Mouse (Mus musculus) small intestine, adult 2 months (tissue): ENCODE results near the gene Lama4. TPM values are rescaled to one million over a fixed set of nuclear protein-coding genes. Genes with fewer than 3 reads are reported as not detected.

Experiments
- H3K27ac ChIP-seq: fragments of 200-500 bp; 2 replicates; pipeline ENCODE4 v1.5.1; 2012; ENCODE audit warnings: low read depth, low read length, control low read depth, inconsistent platforms; ENCODE audit not compliant: insufficient read depth
- H3K27me3 ChIP-seq: fragments of 200-500 bp; 2 replicates; pipeline ENCODE4 v1.6.1; 2012; ENCODE audit warnings: mild to moderate bottlenecking, moderate library complexity, low read length, inconsistent platforms; ENCODE audit not compliant: control insufficient read depth, insufficient read depth
- H3K36me3 ChIP-seq: fragments of 200-500 bp; 2 replicates; pipeline ENCODE4 v1.6.1; 2012; ENCODE audit warnings: mild to moderate bottlenecking, low read length, control low read depth, inconsistent platforms; ENCODE audit not compliant: control insufficient read depth, insufficient read depth
- H3K4me1 ChIP-seq: fragments of 200-500 bp; 2 replicates; pipeline ENCODE4 v1.6.1; 2012; ENCODE audit warnings: low read length, inconsistent platforms, mixed read lengths; ENCODE audit not compliant: control insufficient read depth, insufficient read depth, insufficient read length
- H3K4me3 ChIP-seq: fragments of 200-500 bp; 2 replicates; pipeline ENCODE4 v1.5.1; 2012; ENCODE audit warnings: low read depth, mild to moderate bottlenecking, control low read depth, inconsistent platforms, low read length, moderate library complexity
- CTCF ChIP-seq: fragments of 200-500 bp; IDR thresholded peaks from 2 replicates; pipeline ENCODE4 v1.5.1; 2012; ENCODE audit warnings: low read depth, mild to moderate bottlenecking, control low read depth, inconsistent platforms, low read length, moderate library complexity, mixed read lengths; ENCODE audit not compliant: insufficient replicate concordance, insufficient read length; ENCODE audit errors: extremely low read depth
- POLR2A ChIP-seq: fragments of 200-500 bp; IDR thresholded peaks from 2 replicates; pipeline ENCODE4 v1.6.1; 2012; ENCODE audit warnings: low read depth, mild to moderate bottlenecking, control low read depth, inconsistent platforms, low read length, moderate library complexity
- WGBS: fragments of 180-500 bp; shearing (Covaris S2); methylation state at CpG from one replicate; pipeline ENCODE4 v1.1.7; 2018; 5-methylcytosine and 5-hydroxymethylcytosine counted together
- polyA plus RNA-seq: library from polyadenylated mRNA; depleted of rRNA; stranded (reverse); fragments of >200 nt; gene quantifications from 2 replicates; pipeline ENCODE4 v1.2.3, GENCODE M21; 2012

Lama4 gene
- polyA plus RNA-seq, 1 experiment, result 8.9 TPM

- Histone ChIP-seq H3K4me3 (no peak overlapping the region), H3K36me3 (peaks cover under 1% of the 10 kb centered on the region; the same call in 1 of the 2 replicates), H3K27ac (no peak overlapping the region), H3K4me1 (no peaks in the 10 kb centered on the region), H3K27me3 (no peaks in the 10 kb centered on the region)
- peak; percentile 66 for TF ChIP-seq CTCF
- TF ChIP-seq POLR2A, result no peak
- 92% methylated on average over 5 of the region's 5 CpGs for WGBS
Observed at GRCm38 (mm10) chr10:39064732-39065131, 99.4 kb downstream of the Lama4 start.

GRCm38 (mm10) chr10:39065449-39065848 lies 100.1 kb downstream of the Lama4 start:
- peaks cover 4% of the 10 kb centered on the region for H3K36me3 ChIP-seq
- no peaks in the 10 kb centered on the region for H3K4me1 ChIP-seq
- TF ChIP-seq CTCF (no peak), POLR2A (no peak)
- H3K4me3 ChIP-seq, result no peak overlapping the region
- no peaks in the 10 kb centered on the region for H3K27me3 ChIP-seq
- no peak overlapping the region for H3K27ac ChIP-seq
- 63% methylated on average over 3 of the region's 3 CpGs for WGBS

GRCm38 (mm10) chr10:39066061-39066460 lies 100.7 kb downstream of the Lama4 start:
- Histone ChIP-seq H3K27ac (no peak overlapping the region), H3K4me3 (no peak overlapping the region), H3K36me3 (peaks cover 5% of the 10 kb centered on the region), H3K27me3 (no peaks in the 10 kb centered on the region), H3K4me1 (no peaks in the 10 kb centered on the region)
- no peak for TF ChIP-seq POLR2A
- TF ChIP-seq CTCF, result no peak
- 86% methylated on average over 4 of the region's 4 CpGs for WGBS

- Histone ChIP-seq H3K4me3 (no peak overlapping the region), H3K27ac (no peak overlapping the region), H3K4me1 (no peaks in the 10 kb centered on the region), H3K27me3 (no peaks in the 10 kb centered on the region), H3K36me3 (peaks cover 5% of the 10 kb centered on the region)
- TF ChIP-seq CTCF (peak; percentile 66; the same call in 1 of the 2 replicates), POLR2A (no peak)
Observed at GRCm38 (mm10) chr10:39066962-39067361, 101.6 kb downstream of the Lama4 start.

GRCm38 (mm10) chr10:39072048-39072447 lies 106.7 kb downstream of the Lama4 start:
- Histone ChIP-seq H3K4me1 (no peaks in the 10 kb centered on the region), H3K4me3 (no peak overlapping the region), H3K27me3 (no peaks in the 10 kb centered on the region; the same call in 1 of the 2 replicates), H3K27ac (no peak overlapping the region), H3K36me3 (peaks cover 6% of the 10 kb centered on the region)
- TF ChIP-seq CTCF (no peak), POLR2A (no peak)
- 80% methylated on average over 4 of the region's 4 CpGs for WGBS

- Histone ChIP-seq H3K27me3 (no peaks in the 10 kb centered on the region), H3K4me1 (no peaks in the 10 kb centered on the region), H3K27ac (no peak overlapping the region), H3K36me3 (no peaks in the 10 kb centered on the region; the same call in 1 of the 2 replicates), H3K4me3 (no peak overlapping the region)
- no peak for TF ChIP-seq POLR2A
- TF ChIP-seq CTCF, result peak; percentile 27; the same call in 1 of the 2 replicates
- 69% methylated on average over 9 of the region's 9 CpGs for WGBS
Observed at GRCm38 (mm10) chr10:39096981-39097380, 131.7 kb downstream of the Lama4 start.

- no peaks in the 10 kb centered on the region for H3K4me1 ChIP-seq
- no peak overlapping the region for H3K4me3 ChIP-seq
- 94% methylated on average over 10 of the region's 10 CpGs for WGBS
- H3K36me3 ChIP-seq, result no peaks in the 10 kb centered on the region; the same call in 1 of the 2 replicates
- H3K27ac ChIP-seq, result no peak overlapping the region
- H3K27me3 ChIP-seq, result no peaks in the 10 kb centered on the region
- TF ChIP-seq POLR2A, result no peak
- no peak for TF ChIP-seq CTCF
Observed at GRCm38 (mm10) chr10:39098746-39099145, 133.4 kb downstream of the Lama4 start.
